Comparison of ENCODE assay signal across 41 mouse cellular contexts in genomic region chr11:103610772-103611171, GRCm38 (mm10). TPM values are rescaled to one million over a fixed set of nuclear protein-coding genes. Genes with fewer than 3 reads are reported as not detected.
"Had no signal": no experiment of that assay in that cellular context is flagged by ENCODE, and none has a peak within 500 bp of the region (broad histone marks: within the 10 kb centered on the region; RNA-seq: fewer than 3 reads in every experiment).

No protein-coding gene starts in this region.

- H3K36me3 ChIP-seq: heart, embryonic 13.5 days; heart, embryonic 15.5 days; hindbrain, embryonic 10.5 days; hindbrain, embryonic 12.5 days; hindbrain, embryonic 13.5 days; hindbrain, embryonic 15.5 days; intestine, embryonic 15.5 days; kidney, embryonic 15.5 days had no signal

- H3K4me1 ChIP-seq: heart, embryonic 13.5 days; heart, embryonic 15.5 days; hindbrain, embryonic 10.5 days; hindbrain, embryonic 12.5 days; hindbrain, embryonic 13.5 days; hindbrain, embryonic 15.5 days; intestine, embryonic 15.5 days; kidney, embryonic 15.5 days had no signal

- H3K4me3 ChIP-seq: heart, embryonic 13.5 days; heart, embryonic 15.5 days; hindbrain, embryonic 10.5 days; hindbrain, embryonic 12.5 days; hindbrain, embryonic 13.5 days; hindbrain, embryonic 15.5 days; intestine, embryonic 15.5 days; kidney, embryonic 15.5 days; layer of hippocampus, adult 2 months; left cerebral cortex, adult 2 months had no signal

- H3K9me3 ChIP-seq: heart, embryonic 13.5 days; heart, embryonic 15.5 days; hindbrain, embryonic 10.5 days; hindbrain, embryonic 12.5 days; hindbrain, embryonic 13.5 days; hindbrain, embryonic 15.5 days; intestine, embryonic 15.5 days; kidney, embryonic 15.5 days had no signal

- H3K27ac ChIP-seq: heart, embryonic 13.5 days; heart, embryonic 15.5 days; hindbrain, embryonic 10.5 days; hindbrain, embryonic 12.5 days; hindbrain, embryonic 13.5 days; hindbrain, embryonic 14.5 days; hindbrain, embryonic 15.5 days; hindbrain, postnatal 0 days; intestine, embryonic 15.5 days; kidney, embryonic 15.5 days; kidney, postnatal 0 days; layer of hippocampus, adult 2 months; left cerebral cortex, adult 2 months had no signal

- ATAC-seq: hindbrain, embryonic 16.5 days; hindbrain, postnatal 0 days; inflammation-experienced regulatory T-cells, adult 6 months; intestine, embryonic 15.5 days; intestine, embryonic 16.5 days; intestine, postnatal 0 days had no signal

- DNase-seq: heart, postnatal 10 days; heart, postnatal 14 days; heart, postnatal 36 days; heart, postnatal 4 days; kidney, adult 11 months; kidney, adult 18-20 months; kidney, adult 2 months; kidney, adult 8-10 months; kidney, adult 9 months; kidney, postnatal 10 days; kidney, postnatal 14 days; kidney, postnatal 25 days; kidney, postnatal 36 days; kidney, postnatal 4 days; layer of hippocampus, adult 9-11 months; layer of hippocampus, postnatal 36 days had no signal

- H3K9ac ChIP-seq: heart, embryonic 13.5 days; heart, embryonic 15.5 days; hindbrain, embryonic 12.5 days; hindbrain, embryonic 13.5 days; hindbrain, embryonic 14.5 days; hindbrain, embryonic 15.5 days; intestine, embryonic 15.5 days; kidney, embryonic 15.5 days had no signal

RNA-seq across cellular contexts. Expression of gene Gm884, which starts 10.2 kb away (rescaled TPM):
- total RNA-seq: heart, postnatal 10 days; heart, postnatal 14 days; heart, postnatal 25 days; heart, postnatal 36 days; heart, postnatal 4 days; hematopoietic stem cell, adult 5-6 weeks; hindbrain, postnatal 0 days; layer of hippocampus, adult 18-20 months; layer of hippocampus, adult 2 months; layer of hippocampus, postnatal 10 days; layer of hippocampus, postnatal 14 days; layer of hippocampus, postnatal 25 days; layer of hippocampus, postnatal 36 days had no signal

RNA-seq across cellular contexts. Expression of gene Lyzl6, which starts 27.9 kb away (rescaled TPM):
- total RNA-seq: heart, postnatal 10 days; heart, postnatal 14 days; heart, postnatal 25 days; heart, postnatal 36 days; heart, postnatal 4 days; hematopoietic stem cell, adult 5-6 weeks; hindbrain, postnatal 0 days; layer of hippocampus, adult 18-20 months; layer of hippocampus, adult 2 months; layer of hippocampus, adult 8-10 months; layer of hippocampus, postnatal 10 days; layer of hippocampus, postnatal 14 days; layer of hippocampus, postnatal 25 days; layer of hippocampus, postnatal 36 days; left cerebral cortex, adult 18-20 months; left cerebral cortex, adult 2 months had no signal

RNA-seq across cellular contexts. Expression of gene Rprml, which starts 38.6 kb away (rescaled TPM):
- total RNA-seq: heart, postnatal 10 days; heart, postnatal 14 days; heart, postnatal 25 days; heart, postnatal 36 days; heart, postnatal 4 days; hematopoietic stem cell, adult 5-6 weeks had no signal
